Mouse (Mus musculus) embryonic facial prominence, embryonic 11.5 days (tissue): ENCODE data around the gene Tanc1. TPM values are rescaled to one million over a fixed set of nuclear protein-coding genes. Genes with fewer than 3 reads are reported as not detected.

ENCODE experiments used
- ATAC-seq: fragments of 200-750 bp; cut with Nextera tagmentation; replicated peaks from 2 replicates; pipeline ENCODE4 v1.8.0; 2017; ENCODE audit warnings: low read depth; ENCODE audit not compliant: insufficient number of reproducible peaks, low FRiP score, low TSS enrichment
- DNase-seq: peaks from one replicate; pipeline ENCODE4 v3.0.0-alpha.2; 2015; ENCODE audit warnings: low spot score
- H3K27ac ChIP-seq: fragments of 300-500 bp; sonication (generic); replicated peaks from 2 replicates; pipeline ENCODE4 v1.5.1; 2014; ENCODE audit warnings: mild to moderate bottlenecking, low read depth, low read length, control low read depth
- H3K27me3 ChIP-seq: fragments of 300-500 bp; sonication (generic); 2 replicates; pipeline ENCODE4 v1.6.1; 2014; ENCODE audit warnings: mild to moderate bottlenecking, low read length, moderate library complexity, mixed read lengths; ENCODE audit not compliant: control insufficient read depth, insufficient read depth
- H3K36me3 ChIP-seq: fragments of 300-500 bp; sonication (generic); replicated peaks from 2 replicates; pipeline ENCODE4 v1.6.1; 2014; ENCODE audit warnings: low read depth, mild to moderate bottlenecking, low read length, moderate library complexity, mixed read lengths; ENCODE audit not compliant: control insufficient read depth, insufficient read depth
- H3K4me1 ChIP-seq: fragments of 300-500 bp; sonication (generic); 2 replicates; pipeline ENCODE4 v1.6.1; 2014; ENCODE audit warnings: low read length, mixed read lengths; ENCODE audit not compliant: control insufficient read depth, insufficient read depth
- H3K4me2 ChIP-seq: fragments of 300-500 bp; sonication (generic); 2 replicates; pipeline ENCODE4 v1.6.1; 2014; ENCODE audit warnings: low read depth, mild to moderate bottlenecking, control low read depth, low read length, moderate library complexity
- H3K4me3 ChIP-seq: fragments of 300-500 bp; sonication (generic); 2 replicates; pipeline ENCODE4 v1.5.1; 2014; ENCODE audit warnings: low read depth, low read length, control low read depth
- H3K9ac ChIP-seq: fragments of 300-500 bp; sonication (generic); replicated peaks from 2 replicates; pipeline ENCODE4 v1.6.1; 2014; ENCODE audit warnings: mild to moderate bottlenecking, control low read depth, low read length
- H3K9me3 ChIP-seq: fragments of 300-500 bp; sonication (generic); replicated peaks from 2 replicates; pipeline ENCODE4 v1.6.1; 2016; ENCODE audit warnings: mild to moderate bottlenecking, low read length, inconsistent platforms, mixed read lengths; ENCODE audit not compliant: control insufficient read depth
- WGBS: fragments of 180-500 bp; shearing (Covaris S2); extraction: QIAGEN DNeasy Blood & Tissue Kit; methylation state at CpG from one replicate; pipeline ENCODE4 v1.1.7; 2014; 5-methylcytosine and 5-hydroxymethylcytosine counted together
- polyA plus RNA-seq: library from polyadenylated mRNA; unstranded; fragments of >200 nt; fragmentation: Nextera tagmentation; extraction: Ambion mirVana; gene quantifications from 2 replicates; pipeline ENCODE4 v1.2.1, GENCODE M21; 2014

Gene Tanc1
- polyA plus RNA-seq, 1 experiment from 2014 or later: 22.7 TPM

DNA sequence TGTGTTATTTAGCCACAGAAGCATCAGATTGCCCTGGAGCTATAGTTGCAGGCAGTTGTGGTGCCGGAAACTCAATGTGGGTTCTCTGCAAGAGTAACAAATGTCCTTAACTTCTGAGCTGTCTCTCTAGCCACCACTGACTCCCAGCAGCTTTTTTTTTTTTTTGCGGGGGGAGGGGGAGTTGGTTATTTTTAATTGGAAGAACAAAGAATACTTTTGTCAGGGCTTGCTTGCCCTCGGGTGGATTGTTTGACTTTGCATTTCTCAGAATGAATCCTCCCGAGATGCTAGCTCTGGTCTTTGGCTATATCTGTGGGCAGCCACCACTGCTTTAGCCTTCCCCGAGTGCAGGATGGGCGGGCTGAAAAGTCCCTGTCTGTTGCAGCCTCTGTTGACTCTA lies 139.3 kb downstream of the Tanc1 start:
- DNase-seq (no peak), ATAC-seq (no peak)
- H3K27me3 ChIP-seq: no peaks in the 10 kb centered on the region
- no peaks in the 10 kb centered on the region for H3K9me3 ChIP-seq
- no peaks in the 10 kb centered on the region for H3K36me3 ChIP-seq
- no peak overlapping the region for H3K4me3 ChIP-seq
- H3K4me2 ChIP-seq: no peak overlapping the region
- 48% methylated on average over 6 of the region's 6 CpGs for WGBS
- H3K4me1 ChIP-seq: peaks cover 2% of the 10 kb centered on the region; the same call in 1 of the 2 replicates
- H3K9ac ChIP-seq: no peak overlapping the region
- H3K27ac ChIP-seq: no peak overlapping the region

- Histone ChIP-seq H3K9ac (no peak overlapping the region), H3K4me1 (no peaks in the 10 kb centered on the region), H3K9me3 (no peaks in the 10 kb centered on the region), H3K27me3 (no peaks in the 10 kb centered on the region), H3K4me3 (no peak overlapping the region), H3K27ac (no peak overlapping the region), H3K4me2 (no peak overlapping the region), H3K36me3 (no peaks in the 10 kb centered on the region)
- ATAC-seq (no peak), DNase-seq (no peak)
- 89% methylated on average over 7 of the region's 7 CpGs for WGBS
Measured at GRCm38 (mm10) chr2:59752148-59752547, 140.3 kb downstream of the Tanc1 start.

GRCm38 (mm10) chr2:59752766-59753165 lies 140.9 kb downstream of the Tanc1 start:
- H3K4me1 ChIP-seq: no peaks in the 10 kb centered on the region
- WGBS: 76% methylated on average over 5 of the region's 5 CpGs

GRCm38 (mm10) chr2:59756137-59756753 lies 144.4 kb downstream of the Tanc1 start:
- no peaks in the 10 kb centered on the region for H3K9me3 ChIP-seq
- H3K4me2 ChIP-seq: no peak overlapping the region
- H3K36me3 ChIP-seq: no peaks in the 10 kb centered on the region
- WGBS: 66% methylated on average over 13 of the region's 13 CpGs
- DNase-seq (no peak), ATAC-seq (no peak)
- no peaks in the 10 kb centered on the region for H3K4me1 ChIP-seq
- H3K27ac ChIP-seq: no peak overlapping the region
- H3K4me3 ChIP-seq: no peak overlapping the region
- H3K9ac ChIP-seq: no peak overlapping the region
- H3K27me3 ChIP-seq: no peaks in the 10 kb centered on the region

More at GRCm38 (mm10) chr2:59752766-59753165, 140.9 kb downstream of the Tanc1 start:
- Histone ChIP-seq H3K4me3 (no peak overlapping the region), H3K27ac (no peak overlapping the region), H3K9me3 (no peaks in the 10 kb centered on the region), H3K36me3 (no peaks in the 10 kb centered on the region), H3K4me2 (no peak overlapping the region), H3K27me3 (no peaks in the 10 kb centered on the region), H3K9ac (no peak overlapping the region)
- DNase-seq: no peak
- no peak for ATAC-seq

GRCm38 (mm10) chr2:59757015-59757414 lies 145.2 kb downstream of the Tanc1 start:
- WGBS: 72% methylated on average over 6 of the region's 6 CpGs
- Histone ChIP-seq H3K4me1 (no peaks in the 10 kb centered on the region), H3K27ac (no peak overlapping the region), H3K36me3 (no peaks in the 10 kb centered on the region), H3K9ac (no peak overlapping the region), H3K4me2 (no peak overlapping the region), H3K27me3 (no peaks in the 10 kb centered on the region), H3K4me3 (no peak overlapping the region), H3K9me3 (no peaks in the 10 kb centered on the region)
- ATAC-seq: no peak
- peak; percentile 27 for DNase-seq

- no peak overlapping the region for H3K9ac ChIP-seq
- H3K4me3 ChIP-seq: no peak overlapping the region
- H3K36me3 ChIP-seq: no peaks in the 10 kb centered on the region
- no peaks in the 10 kb centered on the region for H3K27me3 ChIP-seq
- no peak overlapping the region for H3K4me2 ChIP-seq
- DNase-seq (peak; percentile 62), ATAC-seq (0 out of 2 replicates have a peak, but pooled peaks have one; percentile 54)
- H3K27ac ChIP-seq: no peak overlapping the region
- WGBS: 40% methylated on average over 9 of the region's 9 CpGs
- no peaks in the 10 kb centered on the region for H3K9me3 ChIP-seq
- no peaks in the 10 kb centered on the region for H3K4me1 ChIP-seq
Measured at GRCm38 (mm10) chr2:59758139-59758918, 146.5 kb downstream of the Tanc1 start.

- no peaks in the 10 kb centered on the region for H3K9me3 ChIP-seq
- H3K4me1 ChIP-seq: no peaks in the 10 kb centered on the region
- no peak overlapping the region for H3K4me3 ChIP-seq
- H3K27ac ChIP-seq: no peak overlapping the region
- no peak overlapping the region for H3K4me2 ChIP-seq
- no peak for ATAC-seq
- no peak overlapping the region for H3K9ac ChIP-seq
- H3K36me3 ChIP-seq: no peaks in the 10 kb centered on the region
- DNase-seq: no peak
- H3K27me3 ChIP-seq: no peaks in the 10 kb centered on the region
- 92% methylated on average over 4 of the region's 4 CpGs for WGBS
Measured at GRCm38 (mm10) chr2:59760731-59761130, 148.9 kb downstream of the Tanc1 start.

GRCm38 (mm10) chr2:59761183-59761582 lies 149.3 kb downstream of the Tanc1 start:
- Histone ChIP-seq H3K4me1 (no peaks in the 10 kb centered on the region), H3K36me3 (no peaks in the 10 kb centered on the region), H3K9me3 (no peaks in the 10 kb centered on the region), H3K27me3 (no peaks in the 10 kb centered on the region), H3K27ac (no peak overlapping the region), H3K4me3 (no peak overlapping the region), H3K9ac (no peak overlapping the region), H3K4me2 (no peak overlapping the region)
- ATAC-seq (no peak), DNase-seq (no peak)
- 77% methylated on average over 12 of the region's 12 CpGs for WGBS
